Mouse (Mus musculus) CH12.LX (cell line): ENCODE results near the gene Lpcat2. TPM values are rescaled to one million over a fixed set of nuclear protein-coding genes. Genes with fewer than 3 reads are reported as not detected.

Source experiments
- DNase-seq: peaks from one replicate; pipeline ENCODE4 v3.0.0-alpha.2; 2013; ENCODE audit errors: extremely low read depth
- H3K27ac ChIP-seq: 2 replicates; pipeline ENCODE4 v1.5.1; 2012; ENCODE audit warnings: low read depth, mild to moderate bottlenecking, control low read depth, moderate library complexity; ENCODE audit not compliant: insufficient read depth
- H3K27me3 ChIP-seq: replicated peaks from 2 replicates; pipeline ENCODE3; 2012; ENCODE audit warnings: inconsistent platforms
- H3K36me3 ChIP-seq, 2 experiments: replicated peaks in 1 of 2; 2 replicates each; pipeline versions ENCODE3 to v1.6.1; 2012; ENCODE audit warnings: inconsistent platforms in 1 of 2, low read length in 1 of 2, mild to moderate bottlenecking in 1 of 2, mixed read lengths in 1 of 2, moderate library complexity in 1 of 2; ENCODE audit not compliant: control insufficient read depth in 1 of 2, insufficient read depth in 1 of 2
- H3K4me1 ChIP-seq, 2 experiments: 2 replicates each; pipeline ENCODE4 v1.6.1; 2012; ENCODE audit warnings: inconsistent platforms in 1 of 2, moderate library complexity in 1 of 2; ENCODE audit not compliant: insufficient read depth in 2 of 2, control insufficient read depth in 1 of 2
- H3K4me2 ChIP-seq: 2 replicates; pipeline ENCODE4 v1.6.1; 2012; ENCODE audit warnings: low read depth, mild to moderate bottlenecking, control low read depth; ENCODE audit not compliant: poor library complexity, insufficient read depth, severe bottlenecking
- H3K4me3 ChIP-seq, 3 experiments: fragments of 150-350 bp in 1 of 3; sonication (generic) in 1 of 3; replicated peaks in 1 of 3; 2 replicates each; pipeline versions ENCODE3 to v1.5.1; 2011 to 2012; ENCODE audit warnings: low read depth in 2 of 3, low read length in 2 of 3, mild to moderate bottlenecking in 2 of 3, moderate library complexity in 2 of 3, control low read depth in 1 of 3, improper control_type of control experiment in 1 of 3, inconsistent platforms in 1 of 3, mixed read lengths in 1 of 3; ENCODE audit not compliant: poor library complexity in 1 of 3
- H3K79me2 ChIP-seq: replicated peaks from 2 replicates; pipeline ENCODE4 v1.6.1; 2012; ENCODE audit warnings: mild to moderate bottlenecking, moderate library complexity; ENCODE audit not compliant: control insufficient read depth, poor library complexity, insufficient read depth, severe bottlenecking; ENCODE audit errors: extremely low read depth
- H3K9ac ChIP-seq: 2 replicates; pipeline ENCODE4 v1.6.1; 2012; ENCODE audit warnings: low read depth, mild to moderate bottlenecking, control low read depth, moderate library complexity; ENCODE audit not compliant: insufficient read depth
- H3K9me3 ChIP-seq: replicated peaks from 2 replicates; pipeline ENCODE3; 2012; ENCODE audit warnings: low read length, inconsistent platforms, mixed read lengths
- BHLHE40 ChIP-seq: IDR thresholded peaks from 2 replicates; pipeline ENCODE4 v1.6.1; 2011; ENCODE audit warnings: mild to moderate bottlenecking, low read depth, low read length, improper control_type of control experiment
- CHD1 ChIP-seq: IDR thresholded peaks from 2 replicates; pipeline ENCODE4 v1.6.1; 2012; ENCODE audit warnings: low read depth, low read length, improper control_type of control experiment, inconsistent platforms
- CHD2 ChIP-seq: IDR thresholded peaks from 2 replicates; pipeline ENCODE4 v1.6.1; 2011; ENCODE audit warnings: low read length, improper control_type of control experiment
- CTCF ChIP-seq, 2 experiments: IDR thresholded peaks in 1 of 2; conservative IDR thresholded peaks in 1 of 2; 2 replicates each; pipeline ENCODE4 v1.5.1; 2011 to 2012; ENCODE audit warnings: low read depth in 2 of 2, low read length in 2 of 2, improper control_type of control experiment in 1 of 2, inconsistent platforms in 1 of 2, mild to moderate bottlenecking in 1 of 2, moderate library complexity in 1 of 2
- ETS1 ChIP-seq: conservative IDR thresholded peaks from 2 replicates; pipeline ENCODE4 v1.6.1; 2012; ENCODE audit warnings: low read depth, mild to moderate bottlenecking, inconsistent platforms, low read length, improper control_type of control experiment, moderate library complexity
- GABPA ChIP-seq: IDR thresholded peaks from 2 replicates; pipeline ENCODE4 v1.6.1; 2012; ENCODE audit warnings: low read depth, low read length, improper control_type of control experiment, inconsistent platforms; ENCODE audit not compliant: insufficient replicate concordance
- HCFC1 ChIP-seq: IDR thresholded peaks from 2 replicates; pipeline ENCODE4 v1.6.1; 2012; ENCODE audit warnings: low read depth, mild to moderate bottlenecking, inconsistent platforms, low read length, improper control_type of control experiment
- IRF4 ChIP-seq: IDR thresholded peaks from 2 replicates; pipeline ENCODE4 v1.6.1; 2014; ENCODE audit warnings: low read depth, mild to moderate bottlenecking, inconsistent platforms, low read length, improper control_type of control experiment
- JUND ChIP-seq: conservative IDR thresholded peaks from 2 replicates; pipeline ENCODE4 v1.6.1; 2011; ENCODE audit warnings: low read depth, low read length, improper control_type of control experiment
- MAFK ChIP-seq: IDR thresholded peaks from 2 replicates; pipeline ENCODE4 v1.6.1; 2011; ENCODE audit warnings: low read length, improper control_type of control experiment; ENCODE audit not compliant: insufficient replicate concordance
- MAX ChIP-seq: IDR thresholded peaks from 2 replicates; pipeline ENCODE4 v1.6.1; 2011; ENCODE audit warnings: low read length, improper control_type of control experiment
- MYC ChIP-seq: IDR thresholded peaks from 2 replicates; pipeline ENCODE4 v1.6.1; 2011; ENCODE audit warnings: low read depth, mild to moderate bottlenecking, improper control_type of control experiment, low read length
- NELFE ChIP-seq: IDR thresholded peaks from 2 replicates; pipeline ENCODE4 v1.6.1; 2011; ENCODE audit warnings: low read depth, low read length, improper control_type of control experiment
- NRF1 ChIP-seq: IDR thresholded peaks from 2 replicates; pipeline ENCODE4 v1.6.1; 2014; ENCODE audit warnings: low read depth, mild to moderate bottlenecking, inconsistent platforms, low read length, improper control_type of control experiment, moderate library complexity
- PAX5 ChIP-seq: IDR thresholded peaks from 2 replicates; pipeline ENCODE4 v1.6.1; 2012; ENCODE audit warnings: low read length, inconsistent platforms, mixed read lengths
- RCOR1 ChIP-seq: conservative IDR thresholded peaks from 2 replicates; pipeline ENCODE4 v1.6.1; 2012; ENCODE audit warnings: low read depth, mild to moderate bottlenecking, inconsistent platforms, low read length, improper control_type of control experiment
- TCF12 ChIP-seq: IDR thresholded peaks from 2 replicates; pipeline ENCODE4 v1.6.1; 2014; ENCODE audit warnings: low read depth, mild to moderate bottlenecking, inconsistent platforms, low read length, improper control_type of control experiment
- UBTF ChIP-seq: IDR thresholded peaks from 2 replicates; pipeline ENCODE4 v1.6.1; 2012; ENCODE audit warnings: low read depth, mild to moderate bottlenecking, inconsistent platforms, low read length, improper control_type of control experiment, moderate library complexity
- USF2 ChIP-seq: conservative IDR thresholded peaks from 2 replicates; pipeline ENCODE4 v1.6.1; 2011; ENCODE audit warnings: low read depth, low read length, improper control_type of control experiment
- ZC3H11A ChIP-seq: IDR thresholded peaks from 2 replicates; pipeline ENCODE4 v1.6.1; 2012; ENCODE audit warnings: low read depth, mild to moderate bottlenecking, inconsistent platforms, low read length, improper control_type of control experiment
- ZMIZ1 ChIP-seq: IDR thresholded peaks from 2 replicates; pipeline ENCODE4 v1.6.1; 2012; ENCODE audit warnings: low read depth, mild to moderate bottlenecking, inconsistent platforms, low read length, improper control_type of control experiment
- dilution Hi-C: fragments of 300-500 bp; cut with MboI; formaldehyde crosslinking; loops from 2 replicates; pipeline ENCODE4 v1.14.3; 2020; ENCODE audit warnings: low sequenced_read_pairs; ENCODE audit not compliant: extremely low pct_unique_long_range_greater_than_20kb, extremely low pct_ligation_motif_present
- in situ Hi-C: fragments of 300-500 bp; cut with MboI; formaldehyde crosslinking; loops from 3 replicates; pipeline ENCODE4 v1.14.3; 2019; ENCODE audit warnings: low sequenced_read_pairs, low pct_ligation_motif_present, low pct_unique_long_range_greater_than_20kb, mixed read lengths
- polyA plus RNA-seq: library from polyadenylated mRNA; unstranded; fragments of >175 nt; gene quantifications from 2 replicates; pipeline ENCODE4 v1.2.1, GENCODE M21; 2012; ENCODE audit warnings: low read depth; ENCODE audit not compliant: insufficient read length
- total RNA-seq, 2 experiments: library from RNA; depleted of rRNA; stranded (reverse); fragments of 300-350 nt in 1 of 2; fragments of >200 nt in 1 of 2; gene quantifications; 2 replicates each; pipeline ENCODE4 v1.2.3; 2012 to 2014

The Lpcat2 gene
- total and polyA plus RNA-seq, 3 experiments, result not detected

DNA sequence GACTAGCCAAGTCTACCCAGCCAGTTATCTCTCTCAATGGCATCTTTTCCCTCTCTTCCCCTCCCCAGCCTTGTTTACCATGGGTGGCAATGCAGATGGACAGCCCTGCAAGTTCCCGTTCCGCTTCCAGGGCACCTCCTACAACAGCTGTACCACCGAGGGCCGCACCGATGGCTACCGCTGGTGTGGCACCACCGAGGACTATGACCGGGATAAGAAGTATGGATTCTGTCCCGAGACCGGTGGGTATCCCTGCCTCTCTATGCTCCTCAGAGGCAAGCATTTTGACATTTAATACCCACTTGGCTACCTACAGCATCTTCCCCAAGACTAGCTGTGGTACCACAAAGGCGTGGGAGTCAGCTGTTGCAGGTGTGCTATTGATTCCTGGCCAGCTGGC is 19.2 kb upstream of the Lpcat2 start:
- TF ChIP-seq ZMIZ1, result no peak
- TF ChIP-seq JUND, result no peak
- no peak for TF ChIP-seq ZC3H11A
- no peak for TF ChIP-seq RCOR1
- no peak for TF ChIP-seq CHD1
- TF ChIP-seq CHD2, result no peak
- TF ChIP-seq USF2, result no peak
- no peak for TF ChIP-seq BHLHE40
- in situ Hi-C loops, result no loop called here

DNA sequence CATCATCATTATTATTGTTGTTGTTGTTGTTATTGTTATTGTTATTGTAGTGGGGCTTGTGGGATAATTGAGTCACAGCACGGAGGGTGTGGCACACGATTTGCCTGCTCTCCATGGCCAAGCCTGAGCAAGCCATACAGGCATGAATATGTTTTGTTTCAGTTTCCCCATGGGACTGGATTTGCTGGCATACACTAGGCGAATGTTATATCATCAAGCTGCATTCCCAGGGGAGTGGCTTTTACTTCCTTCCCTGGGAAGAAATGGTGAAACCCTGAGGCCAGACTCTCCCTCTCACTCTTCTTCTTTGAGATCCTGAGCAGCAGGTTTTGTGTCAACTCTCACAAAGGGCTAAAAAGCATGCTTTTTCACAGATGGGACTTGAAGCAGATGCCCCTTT is 16.5 kb upstream of the Lpcat2 start:
- no peak overlapping the region for H3K27ac ChIP-seq
- no peaks in the 10 kb centered on the region for H3K79me2 ChIP-seq
- no peaks in the 10 kb centered on the region for H3K36me3 ChIP-seq
- H3K9me3 ChIP-seq, result peaks cover 84% of the 10 kb centered on the region
- no peak for DNase-seq
- no peaks in the 10 kb centered on the region for H3K27me3 ChIP-seq
- H3K4me2 ChIP-seq, result no peak overlapping the region
- no peak overlapping the region for H3K9ac ChIP-seq
- H3K4me1 ChIP-seq, result no peaks in the 10 kb centered on the region
- dilution Hi-C loops, result no loop called here
- no peak for TF ChIP-seq MAX
- TF ChIP-seq UBTF, result no peak
- no peak for TF ChIP-seq HCFC1
- in situ Hi-C loops, result no loop called here
- no peak overlapping the region for H3K4me3 ChIP-seq

More for the DNA sequence above, 19.2 kb upstream of the Lpcat2 start:
- Histone ChIP-seq H3K36me3 (no peaks in the 10 kb centered on the region), H3K27ac (no peak overlapping the region), H3K4me1 (no peaks in the 10 kb centered on the region), H3K27me3 (no peaks in the 10 kb centered on the region), H3K4me3 (no peak overlapping the region), H3K4me2 (no peak overlapping the region), H3K79me2 (no peaks in the 10 kb centered on the region), H3K9ac (no peak overlapping the region), H3K9me3 (peaks cover 93% of the 10 kb centered on the region)
- dilution Hi-C loops, result no loop called here
- no peak for DNase-seq

DNA sequence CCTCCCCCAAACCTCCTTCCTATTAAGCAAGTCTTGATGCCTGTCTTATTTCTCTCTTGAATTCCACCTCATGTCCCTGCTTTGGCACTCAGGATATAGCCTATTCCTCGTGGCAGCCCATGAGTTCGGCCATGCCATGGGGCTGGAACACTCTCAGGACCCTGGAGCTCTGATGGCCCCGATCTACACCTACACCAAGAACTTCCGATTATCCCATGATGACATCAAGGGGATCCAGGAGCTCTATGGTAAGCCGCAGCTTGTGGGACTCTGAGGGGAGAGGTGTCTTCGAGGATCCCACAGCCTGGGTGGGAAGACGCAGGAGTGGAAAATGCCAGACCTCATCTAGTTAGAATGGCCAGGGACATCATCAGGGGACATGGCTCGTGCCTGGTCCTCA is 16.0 kb upstream of the Lpcat2 start:
- in situ Hi-C loops, result no loop called here
- no peak for TF ChIP-seq MAFK
- TF ChIP-seq ETS1, result no peak
- TF ChIP-seq NELFE, result no peak
- no peak for TF ChIP-seq JUND
- TF ChIP-seq CTCF (conservative IDR thresholded peaks at IDR 0.05 in 1 of 2, IDR thresholded peaks at IDR 0.05 in 1 of 2; ENCODE audit: low read depth in 2 of 2, low read length in 2 of 2), result no peak
- TF ChIP-seq UBTF, result no peak
- no peak for TF ChIP-seq GABPA
- TF ChIP-seq MYC, result no peak
- no peak for TF ChIP-seq PAX5
- no peak for TF ChIP-seq NRF1
- no peak for TF ChIP-seq IRF4
- no peak for TF ChIP-seq TCF12
- TF ChIP-seq, all 38 proteins: peak for 0
- no peak overlapping the region for H3K4me3 ChIP-seq
- H3K4me1 ChIP-seq, result no peaks in the 10 kb centered on the region
- H3K79me2 ChIP-seq, result no peaks in the 10 kb centered on the region
- no peak overlapping the region for H3K9ac ChIP-seq
- no peaks in the 10 kb centered on the region for H3K36me3 ChIP-seq
- no peak for DNase-seq
- H3K4me2 ChIP-seq, result no peak overlapping the region
- peaks cover 87% of the 10 kb centered on the region for H3K9me3 ChIP-seq
- H3K27ac ChIP-seq, result no peak overlapping the region
- H3K27me3 ChIP-seq, result no peaks in the 10 kb centered on the region
- dilution Hi-C loops, result no loop called here
